Mouse (Mus musculus): Measurements from ENCODE around the gene Mpst.
A peak's percentile ranks its signal among the peaks of the same experiment; 100 is the strongest.

The Mpst gene

GRCm38 (mm10) chr15:78437237-78438017, 31.2 kb downstream of the Mpst start:
- DNase-seq, result peak; percentile 69

DNA sequence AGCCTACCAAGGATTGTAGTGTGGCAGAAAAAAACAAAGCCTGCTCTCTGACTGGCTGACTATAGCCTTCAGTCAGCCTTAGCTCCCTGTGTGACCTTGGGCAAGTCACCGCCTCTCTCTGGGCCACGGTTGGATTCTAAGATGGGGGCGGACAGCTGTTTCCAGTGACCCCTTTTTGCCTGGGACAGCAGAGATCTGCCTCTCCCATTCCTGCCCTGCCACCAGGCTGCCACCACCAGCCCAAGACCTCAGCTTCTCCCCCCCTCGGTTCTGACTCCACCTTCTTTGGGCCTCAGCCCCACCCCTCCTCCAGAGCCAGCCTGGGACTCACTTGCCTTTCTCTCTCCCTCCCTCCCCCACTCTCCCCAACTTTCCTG, 31.8 kb downstream of the Mpst start:
- DNase-seq, result no peak

DNA sequence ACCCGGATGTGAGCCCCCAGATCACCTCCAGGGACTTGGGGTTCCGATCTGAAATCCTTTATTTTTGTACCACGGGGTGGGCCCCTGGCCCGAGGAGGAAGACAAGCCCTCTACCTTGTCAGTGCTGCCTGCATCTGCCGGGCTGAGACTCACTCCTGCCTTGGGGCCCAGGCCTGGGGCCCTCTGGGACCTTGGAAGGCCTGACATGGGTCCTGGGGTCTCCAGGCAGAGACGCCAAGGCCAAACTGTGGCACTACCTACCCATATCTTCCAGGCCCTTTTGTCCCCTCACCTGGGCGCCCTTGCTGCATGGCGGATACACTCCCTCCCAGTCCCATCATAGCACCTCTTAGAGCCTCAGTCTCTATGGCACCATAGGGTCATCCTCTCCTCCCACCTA, 32.3 kb downstream of the Mpst start:
- DNase-seq, result no peak

- DNase-seq, result no peak
These were observed 32.8 kb downstream of the Mpst start for GRCm38 (mm10) chr15:78438973-78439372.

DNA sequence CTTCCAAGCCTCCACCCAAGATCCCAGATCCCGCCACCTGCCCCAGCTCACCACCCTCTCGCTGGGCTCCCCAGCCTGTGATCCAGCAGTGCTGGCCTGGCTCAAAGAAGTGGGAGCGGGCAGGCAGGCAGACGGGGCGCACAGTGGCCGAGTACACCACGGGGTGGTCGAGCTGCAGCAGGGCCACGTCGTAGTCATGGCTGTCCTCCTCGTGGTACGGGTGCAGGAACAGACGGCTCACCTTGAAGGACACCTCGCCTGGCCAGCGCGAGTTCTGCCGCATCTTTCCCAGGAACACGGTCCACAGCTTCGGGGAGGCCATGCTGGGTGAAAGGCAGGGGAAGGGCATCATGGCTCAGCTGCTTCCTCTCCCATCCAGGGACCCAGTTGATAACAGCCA, 36.0 kb downstream of the Mpst start:
- DNase-seq, result no peak

- no peak for DNase-seq
These were observed 37.6 kb downstream of the Mpst start for GRCm38 (mm10) chr15:78443857-78444256.

- no peak for DNase-seq
These were observed 40.9 kb downstream of the Mpst start for GRCm38 (mm10) chr15:78447121-78447520.

GRCm38 (mm10) chr15:78447746-78448535, 41.7 kb downstream of the Mpst start:
- DNase-seq, result peak; percentile 86

- DNase-seq, result no peak
These were observed 42.9 kb downstream of the Mpst start for GRCm38 (mm10) chr15:78449131-78449530.

- DNase-seq, result peak; percentile 53
These were observed 43.6 kb downstream of the Mpst start for GRCm38 (mm10) chr15:78449694-78450418.

DNA sequence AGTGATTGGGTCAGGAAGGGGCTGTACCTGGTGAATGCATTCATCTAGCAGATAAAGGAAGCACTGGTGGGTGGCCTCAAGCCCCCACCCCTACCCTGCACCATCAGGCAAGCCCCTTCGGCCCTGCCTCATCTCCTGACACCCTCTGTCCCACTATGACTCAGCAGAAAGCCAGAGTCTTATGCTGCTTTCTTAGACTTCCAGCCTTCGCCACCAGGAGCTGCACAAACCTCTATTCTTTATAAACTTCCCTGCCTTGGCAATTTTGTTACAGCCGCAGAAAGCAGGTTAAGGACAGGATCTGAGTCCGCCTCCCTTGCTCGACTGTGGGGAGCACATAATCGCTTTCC, 44.2 kb downstream of the Mpst start:
- no peak for DNase-seq

DNA sequence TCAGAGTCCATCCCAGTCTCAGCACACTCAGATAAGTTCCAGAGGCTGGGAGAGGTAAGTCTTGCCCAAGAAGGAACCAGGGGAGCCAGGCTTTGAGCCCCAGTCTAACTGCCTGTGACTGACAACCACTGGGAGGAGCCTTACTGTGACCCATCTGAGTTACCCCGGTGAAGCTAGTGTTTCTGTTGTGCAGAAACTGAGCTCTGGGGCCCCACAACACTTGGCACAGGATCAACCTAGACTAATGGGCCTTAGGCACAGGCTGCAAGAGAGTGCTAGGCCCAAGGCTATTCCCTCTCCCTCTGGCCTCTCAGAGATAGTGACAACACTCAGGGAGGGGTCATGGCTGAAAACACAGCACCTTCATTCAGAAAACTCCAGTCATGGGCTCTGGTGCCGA, 45.0 kb downstream of the Mpst start:
- DNase-seq, result no peak

DNA sequence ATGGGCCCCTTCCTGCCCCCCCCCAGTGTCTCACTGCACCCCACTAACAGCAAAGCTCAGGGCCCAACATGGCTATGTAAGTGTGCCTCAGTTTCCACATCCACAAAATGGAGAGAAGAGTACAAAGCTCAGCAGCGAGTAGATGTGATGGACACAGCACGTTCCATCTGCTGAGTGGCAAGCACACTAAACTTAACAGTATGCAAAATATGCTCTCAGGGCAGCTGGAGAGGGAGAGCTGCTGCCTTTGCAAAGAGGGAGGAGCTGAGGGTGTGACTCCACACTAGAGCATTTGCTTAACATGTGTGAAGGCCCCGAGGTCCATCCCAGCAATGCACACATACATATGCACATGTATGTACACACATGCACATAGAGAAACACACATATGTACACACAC, 46.7 kb downstream of the Mpst start:
- no peak for DNase-seq

GRCm38 (mm10) chr15:78455168-78455567, 49.0 kb downstream of the Mpst start:
- DNase-seq, result no peak

DNA sequence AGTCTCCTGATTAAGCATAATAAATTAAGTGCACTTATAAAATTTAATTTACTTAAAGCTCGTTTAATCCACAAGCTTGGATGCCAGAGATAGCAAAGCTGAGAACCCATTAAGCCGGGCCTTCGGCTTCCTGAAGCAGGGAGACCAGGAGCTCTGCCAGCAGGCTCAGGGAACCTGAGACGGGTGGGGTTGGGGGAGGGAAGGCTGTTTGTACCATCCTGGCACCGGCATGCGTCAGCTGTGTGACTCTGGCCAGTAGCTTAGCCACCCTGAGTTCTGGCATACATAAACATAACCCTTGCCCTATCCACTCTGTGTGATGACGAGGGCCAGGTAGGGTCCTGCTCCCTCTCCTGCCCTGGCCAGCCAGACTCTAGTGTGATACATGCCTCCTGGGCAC, 49.8 kb downstream of the Mpst start:
- DNase-seq, result no peak

- DNase-seq, result no peak
These were observed 51.0 kb downstream of the Mpst start for GRCm38 (mm10) chr15:78457193-78457592.

GRCm38 (mm10) chr15:78462981-78463380, 56.8 kb downstream of the Mpst start:
- no peak for DNase-seq
